Mouse (Mus musculus) limb, embryonic 11.5 days (tissue): ENCODE measurements around the gene Styx. TPM values are rescaled to one million over a fixed set of nuclear protein-coding genes. Genes with fewer than 3 reads are reported as not detected.

Experiments used
- ATAC-seq: fragments of 200-750 bp; cut with Nextera tagmentation; 2 replicates; pipeline ENCODE4 v1.8.0; 2017; ENCODE audit warnings: low read depth; ENCODE audit not compliant: insufficient number of reproducible peaks, low FRiP score, low TSS enrichment
- DNase-seq: peaks from one replicate; pipeline ENCODE4 v3.0.0-alpha.2; 2015; ENCODE audit warnings: low spot score
- H3K27ac ChIP-seq: fragments of 300-500 bp; sonication (generic); replicated peaks from 2 replicates; pipeline ENCODE4 v1.5.1; 2014; ENCODE audit warnings: low read depth, mild to moderate bottlenecking, low read length
- H3K27me3 ChIP-seq: fragments of 300-500 bp; sonication (generic); 2 replicates; pipeline ENCODE4 v1.6.1; 2014; ENCODE audit warnings: mild to moderate bottlenecking, low read length, mixed read lengths; ENCODE audit not compliant: control insufficient read depth, insufficient read depth
- H3K36me3 ChIP-seq: fragments of 300-500 bp; sonication (generic); 2 replicates; pipeline ENCODE4 v1.6.1; 2014; ENCODE audit warnings: mild to moderate bottlenecking, low read length, moderate library complexity, mixed read lengths; ENCODE audit not compliant: control insufficient read depth, insufficient read depth
- H3K4me1 ChIP-seq: fragments of 300-500 bp; sonication (generic); 2 replicates; pipeline ENCODE4 v1.6.1; 2014; ENCODE audit warnings: low read length, mixed read lengths; ENCODE audit not compliant: control insufficient read depth, insufficient read depth
- H3K4me2 ChIP-seq: fragments of 300-500 bp; sonication (generic); 2 replicates; pipeline ENCODE4 v1.6.1; 2014; ENCODE audit warnings: low read depth, mild to moderate bottlenecking, moderate library complexity; ENCODE audit not compliant: severe bottlenecking
- H3K4me3 ChIP-seq: fragments of 300-500 bp; sonication (generic); 2 replicates; pipeline ENCODE4 v1.5.1; 2014; ENCODE audit warnings: low read depth, low read length
- H3K9ac ChIP-seq: fragments of 300-500 bp; sonication (generic); 2 replicates; pipeline ENCODE4 v1.6.1; 2014; ENCODE audit warnings: mild to moderate bottlenecking, low read length
- H3K9me3 ChIP-seq: fragments of 300-500 bp; sonication (generic); 2 replicates; pipeline ENCODE4 v1.6.1; 2016; ENCODE audit warnings: low read length; ENCODE audit not compliant: control insufficient read depth
- WGBS: fragments of 180-500 bp; shearing (Covaris S2); extraction: QIAGEN DNeasy Blood & Tissue Kit; methylation state at CpG from one replicate; pipeline ENCODE4 v1.1.7; 2014; 5-methylcytosine and 5-hydroxymethylcytosine counted together
- polyA plus RNA-seq: library from polyadenylated mRNA; unstranded; fragments of >200 nt; fragmentation: Nextera tagmentation; extraction: Ambion mirVana; gene quantifications from 2 replicates; pipeline ENCODE4 v1.2.1, GENCODE M21; 2014

Gene Styx
- polyA plus RNA-seq, 1 experiment from 2014 or later: 45.3 TPM

DNA sequence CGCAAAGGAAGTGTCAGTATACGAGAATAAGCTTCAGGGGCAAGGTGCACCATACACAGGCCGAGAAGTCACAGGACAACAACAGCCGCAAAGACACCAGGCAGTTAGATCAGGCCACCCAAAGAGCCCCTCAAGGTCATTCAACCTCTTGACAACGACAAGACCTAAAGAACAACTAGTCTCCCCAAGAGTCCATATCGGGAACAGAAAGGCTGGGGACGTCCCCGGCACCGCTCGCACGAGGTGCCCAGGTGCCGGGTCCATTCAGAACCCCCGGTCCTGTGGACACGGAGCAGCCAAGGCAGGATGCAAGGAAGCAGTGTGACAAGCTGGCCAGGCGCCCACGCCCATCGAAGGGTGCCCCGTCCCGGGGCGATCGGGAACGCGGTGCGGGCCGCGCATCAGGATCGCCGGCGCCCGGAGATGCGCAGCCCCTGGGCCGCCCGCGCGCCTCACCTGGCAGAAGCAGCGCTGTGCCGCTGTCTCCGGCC, 32.9 kb upstream of the Styx start:
- Histone ChIP-seq H3K9ac (peak overlapping the region; percentile 93), H3K36me3 (no peaks in the 10 kb centered on the region), H3K9me3 (no peaks in the 10 kb centered on the region), H3K4me3 (peak overlapping the region; percentile 85), H3K27me3 (no peaks in the 10 kb centered on the region), H3K4me1 (0 out of 2 replicates have a peak, but pooled peaks cover 5% of the 10 kb centered on the region), H3K4me2 (peak overlapping the region; percentile 72), H3K27ac (no peak overlapping the region)
- WGBS: under 1% methylated on average over 21 of the region's 38 CpGs
- ATAC-seq: peak; percentile 0; the same call in 1 of the 2 replicates
- DNase-seq: no peak

DNA sequence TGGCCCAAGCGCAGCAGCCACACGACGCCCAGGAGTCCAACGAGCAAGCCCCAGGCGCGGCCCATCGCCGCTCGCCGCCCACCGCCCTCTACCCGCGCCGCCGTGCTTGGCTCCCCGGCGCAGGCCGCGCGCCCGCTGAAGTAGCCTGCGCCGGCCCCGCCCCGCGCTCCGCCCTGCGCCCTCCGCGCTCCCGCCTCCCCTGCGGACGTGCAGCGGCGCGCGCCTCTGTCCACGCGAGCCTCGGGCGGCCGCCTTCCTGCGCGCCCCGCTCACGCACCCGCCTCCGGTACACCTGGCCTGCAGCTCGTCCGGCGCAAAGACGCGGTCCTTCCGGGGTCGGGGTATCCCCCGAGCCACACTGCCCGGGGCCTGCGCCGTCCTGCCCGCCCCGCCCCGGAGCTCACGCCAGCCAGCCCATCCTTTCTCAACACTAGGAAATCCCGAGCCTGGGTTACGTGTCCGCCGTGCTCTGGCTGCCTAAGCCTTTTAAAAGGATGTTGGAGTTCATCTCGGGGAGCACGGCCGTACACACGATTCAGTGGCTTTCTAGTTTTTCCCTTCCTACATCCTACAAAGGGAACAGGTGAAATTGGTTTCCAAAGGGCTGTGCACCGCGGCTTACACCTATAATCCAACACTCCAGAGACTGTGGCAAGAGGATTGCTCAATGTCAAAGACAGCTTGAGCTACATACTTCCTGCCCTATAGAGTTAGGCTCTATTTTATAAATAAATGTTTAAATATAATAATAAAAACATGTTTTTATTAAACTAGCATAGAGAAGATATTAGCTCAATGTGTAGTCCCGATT, 32.3 kb upstream of the Styx start, which contains the start of gene Ero1l:
Gene Ero1l, minus strand, starts transcription at position 346 of the 811 bp plus-strand sequence.
- DNase-seq (peak; percentile 84), ATAC-seq (peak; percentile 92)
- WGBS: 2% methylated on average over 73 of the region's 74 CpGs
- H3K4me1 ChIP-seq: 0 out of 2 replicates have a peak, but pooled peaks cover 5% of the 10 kb centered on the region
- no peaks in the 10 kb centered on the region for H3K9me3 ChIP-seq
- H3K27ac ChIP-seq: peak within 1 kb of the TSS; percentile 8; the same call in 1 of the 2 replicates
- peak within 1 kb of the TSS; percentile 85 for H3K4me3 ChIP-seq
- no peaks in the 10 kb centered on the region for H3K27me3 ChIP-seq
- no peaks in the 10 kb centered on the region for H3K36me3 ChIP-seq
- peak within 1 kb of the TSS; percentile 93 for H3K9ac ChIP-seq
- H3K4me2 ChIP-seq: peak within 1 kb of the TSS; percentile 72

DNA sequence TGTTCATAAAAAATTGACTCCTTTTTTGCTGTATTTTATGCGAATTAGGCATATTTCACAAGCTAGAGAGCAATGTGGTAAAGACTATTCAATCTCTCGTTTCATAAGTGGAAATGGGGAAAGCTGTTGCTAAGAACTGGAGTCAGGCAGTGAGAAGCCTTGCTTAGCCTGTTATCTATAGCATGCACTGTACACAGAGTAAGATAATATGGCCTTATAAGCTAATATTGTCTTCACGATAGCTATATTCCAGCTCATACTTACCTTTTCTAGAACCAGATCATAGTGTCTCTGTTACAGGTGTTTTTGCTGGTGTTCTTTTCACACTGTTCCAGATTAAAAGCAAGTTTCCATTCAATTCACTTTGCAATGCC, 31.7 kb upstream of the Styx start:
- Histone ChIP-seq H3K27ac (no peak overlapping the region), H3K4me3 (no peak overlapping the region)

DNA sequence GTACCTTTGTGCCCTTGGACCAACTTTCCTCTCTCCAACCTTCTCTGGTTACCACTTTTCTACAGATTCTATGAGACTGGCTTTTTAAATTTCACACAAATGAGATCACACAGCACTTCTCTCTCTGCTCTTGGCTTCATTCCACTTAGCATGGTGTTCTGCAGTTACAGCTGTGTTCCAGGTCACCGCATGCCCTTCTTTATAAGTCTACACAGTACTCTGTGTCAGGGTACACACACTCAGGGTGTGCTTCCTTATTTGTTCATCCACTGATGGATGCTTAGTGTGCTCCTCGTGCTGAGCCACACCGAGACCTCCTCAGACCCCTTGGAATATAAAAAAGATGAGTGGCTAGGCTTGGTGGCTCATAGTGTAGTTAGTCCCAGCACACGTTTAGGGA, 30.8 kb upstream of the Styx start:
- Histone ChIP-seq H3K9me3 (no peaks in the 10 kb centered on the region), H3K27me3 (no peaks in the 10 kb centered on the region), H3K36me3 (no peaks in the 10 kb centered on the region), H3K9ac (no peak overlapping the region), H3K27ac (no peak overlapping the region), H3K4me3 (no peak overlapping the region), H3K4me1 (0 out of 2 replicates have a peak, but pooled peaks cover 5% of the 10 kb centered on the region), H3K4me2 (no peak overlapping the region)
- ATAC-seq (no peak), DNase-seq (no peak)
- WGBS: 82% methylated on average over 4 of the region's 4 CpGs

More for the DNA sequence above, 31.7 kb upstream of the Styx start:
- H3K4me1 ChIP-seq: 0 out of 2 replicates have a peak, but pooled peaks cover 5% of the 10 kb centered on the region
- H3K36me3 ChIP-seq: no peaks in the 10 kb centered on the region
- no peaks in the 10 kb centered on the region for H3K27me3 ChIP-seq
- no peak overlapping the region for H3K9ac ChIP-seq
- no peak overlapping the region for H3K4me2 ChIP-seq
- 70% methylated on average over 3 of the region's 3 CpGs for WGBS
- DNase-seq (no peak), ATAC-seq (no peak)
- no peaks in the 10 kb centered on the region for H3K9me3 ChIP-seq

DNA sequence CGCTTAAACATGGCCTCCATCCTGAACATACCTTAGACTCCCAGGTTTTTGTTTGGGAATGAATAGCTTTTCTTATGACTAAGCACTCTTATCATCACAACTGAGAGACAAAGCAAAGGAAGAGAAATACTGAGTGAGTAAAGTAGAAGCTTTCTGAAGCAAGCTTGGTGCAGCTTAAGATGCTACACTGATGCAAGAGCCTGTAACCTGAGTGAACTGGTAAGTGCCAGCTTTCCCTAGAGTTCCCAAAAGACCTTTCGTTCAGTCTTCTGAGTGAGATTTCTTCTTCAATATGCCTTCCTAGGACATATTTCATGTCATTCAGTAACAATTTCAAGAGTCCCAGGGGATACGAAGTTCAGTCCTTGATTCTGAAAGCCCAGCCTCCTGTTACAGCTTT, 29.8 kb upstream of the Styx start:
- ATAC-seq (no peak), DNase-seq (no peak)
- WGBS: 79% methylated on average over 3 of the region's 3 CpGs

DNA sequence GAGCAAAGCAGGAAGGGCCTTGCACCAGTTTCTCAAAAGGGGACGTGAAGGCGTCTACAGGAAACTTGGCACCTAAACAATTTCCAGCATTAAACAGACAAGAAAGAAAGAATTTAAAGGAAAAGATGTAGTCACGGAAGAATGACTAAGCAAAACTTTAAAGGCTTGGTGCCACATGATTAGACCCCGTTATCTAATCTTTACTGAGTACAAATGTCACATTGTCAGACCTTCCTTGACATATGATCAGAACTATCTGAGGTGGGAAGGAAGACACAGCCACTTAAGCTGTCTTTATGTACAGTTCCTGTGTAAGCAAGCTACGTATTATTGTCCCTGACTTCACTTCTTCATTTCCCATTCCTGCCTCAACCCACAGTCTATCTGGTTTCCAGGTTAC, 29.3 kb upstream of the Styx start:
- DNase-seq (no peak), ATAC-seq (no peak)
- H3K4me2 ChIP-seq: no peak overlapping the region
- 89% methylated on average over 5 of the region's 5 CpGs for WGBS
- 0 out of 2 replicates have a peak, but pooled peaks cover 5% of the 10 kb centered on the region for H3K4me1 ChIP-seq
- H3K9ac ChIP-seq: no peak overlapping the region
- no peak overlapping the region for H3K27ac ChIP-seq
- no peaks in the 10 kb centered on the region for H3K27me3 ChIP-seq
- no peak overlapping the region for H3K4me3 ChIP-seq
- H3K9me3 ChIP-seq: no peaks in the 10 kb centered on the region
- no peaks in the 10 kb centered on the region for H3K36me3 ChIP-seq

More for the DNA sequence above, 29.8 kb upstream of the Styx start:
- H3K4me1 ChIP-seq: 0 out of 2 replicates have a peak, but pooled peaks cover 5% of the 10 kb centered on the region
- H3K27me3 ChIP-seq: no peaks in the 10 kb centered on the region
- no peaks in the 10 kb centered on the region for H3K36me3 ChIP-seq
- no peak overlapping the region for H3K27ac ChIP-seq
- no peak overlapping the region for H3K9ac ChIP-seq
- no peak overlapping the region for H3K4me3 ChIP-seq
- H3K9me3 ChIP-seq: no peaks in the 10 kb centered on the region
- H3K4me2 ChIP-seq: no peak overlapping the region

DNA sequence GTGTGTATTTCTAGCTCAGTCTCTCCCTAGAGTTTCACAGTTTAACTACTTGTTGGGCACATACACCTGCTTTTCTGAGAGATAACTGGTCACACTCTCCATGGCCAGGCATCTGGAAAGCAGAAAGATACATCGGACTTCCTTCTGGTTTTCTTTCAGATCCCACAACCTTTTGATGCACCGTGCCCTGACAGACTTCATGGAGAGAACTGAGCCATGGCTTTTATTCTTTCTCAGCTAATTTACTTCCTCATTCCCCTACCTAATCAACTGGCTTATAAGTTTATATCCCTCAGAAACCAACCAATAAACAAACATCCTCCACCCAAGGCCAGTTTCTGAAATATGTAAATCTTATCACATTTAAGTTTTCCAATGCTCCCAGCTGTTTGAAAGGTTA, 28.4 kb upstream of the Styx start:
- Histone ChIP-seq H3K4me1 (0 out of 2 replicates have a peak, but pooled peaks cover under 1% of the 10 kb centered on the region), H3K27ac (no peak overlapping the region), H3K27me3 (no peaks in the 10 kb centered on the region), H3K4me3 (no peak overlapping the region), H3K36me3 (no peaks in the 10 kb centered on the region), H3K9ac (no peak overlapping the region), H3K9me3 (no peaks in the 10 kb centered on the region), H3K4me2 (no peak overlapping the region)
- WGBS: 90% methylated on average over 2 of the region's 2 CpGs
- DNase-seq (no peak), ATAC-seq (no peak)

DNA sequence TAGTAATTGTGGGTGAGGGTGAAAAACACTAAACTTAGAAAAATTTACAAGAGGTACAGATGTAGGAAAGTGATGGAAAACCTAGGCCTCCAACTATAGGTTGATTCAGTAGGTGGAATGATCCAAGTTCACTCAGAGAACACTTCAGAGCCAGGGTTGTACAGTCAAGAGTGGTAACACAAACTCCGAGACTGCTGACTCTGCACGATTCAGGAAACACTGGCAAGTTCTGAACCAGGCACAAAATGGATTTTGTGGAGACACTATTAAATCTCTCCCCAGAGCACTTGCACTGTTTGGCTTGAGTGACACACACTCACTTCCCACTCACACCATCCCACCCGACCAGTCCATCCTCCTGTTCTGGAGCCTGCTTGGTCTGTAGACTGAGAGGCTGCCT, 27.6 kb upstream of the Styx start:
- H3K4me1 ChIP-seq: no peaks in the 10 kb centered on the region
- no peak overlapping the region for H3K4me2 ChIP-seq
- WGBS: 89% methylated on average over 3 of the region's 3 CpGs
- H3K27me3 ChIP-seq: no peaks in the 10 kb centered on the region
- no peak overlapping the region for H3K27ac ChIP-seq
- no peak overlapping the region for H3K4me3 ChIP-seq
- DNase-seq: no peak
- no peaks in the 10 kb centered on the region for H3K9me3 ChIP-seq
- H3K9ac ChIP-seq: no peak overlapping the region
- H3K36me3 ChIP-seq: no peaks in the 10 kb centered on the region
- no peak for ATAC-seq
